Mouse (Mus musculus): Measurements from ENCODE around the gene Evx2.

Gene Evx2

DNA sequence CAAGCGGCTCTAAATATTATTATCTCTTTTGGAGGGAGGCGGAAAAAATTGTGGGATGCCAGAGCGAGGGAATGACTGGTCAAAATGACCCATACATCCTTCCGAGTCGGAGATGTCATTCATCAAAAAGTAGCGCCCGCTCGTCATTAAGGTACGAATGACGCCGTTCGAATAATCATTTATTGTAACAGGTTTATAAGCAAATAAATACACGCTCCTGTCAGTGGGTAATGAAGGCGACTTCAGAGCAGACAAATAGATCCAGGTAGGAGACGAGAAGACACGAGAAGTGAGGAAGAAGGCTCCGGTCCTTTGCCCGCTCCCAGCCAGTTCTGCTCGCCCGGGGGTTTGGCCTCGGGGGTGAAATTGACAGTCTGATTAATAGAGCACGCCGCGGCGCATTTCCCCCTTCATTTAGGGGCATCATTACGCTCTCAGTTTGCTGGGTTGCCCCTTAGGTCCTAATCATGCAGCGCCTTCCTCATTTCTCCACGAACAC is at the start of gene Evx2:
Gene Evx2, minus strand, starts transcription at position 51 of the 499 bp plus-strand sequence.
- no peak for DNase-seq (ENCODE audit: low spot score in 2 of 2)

DNA sequence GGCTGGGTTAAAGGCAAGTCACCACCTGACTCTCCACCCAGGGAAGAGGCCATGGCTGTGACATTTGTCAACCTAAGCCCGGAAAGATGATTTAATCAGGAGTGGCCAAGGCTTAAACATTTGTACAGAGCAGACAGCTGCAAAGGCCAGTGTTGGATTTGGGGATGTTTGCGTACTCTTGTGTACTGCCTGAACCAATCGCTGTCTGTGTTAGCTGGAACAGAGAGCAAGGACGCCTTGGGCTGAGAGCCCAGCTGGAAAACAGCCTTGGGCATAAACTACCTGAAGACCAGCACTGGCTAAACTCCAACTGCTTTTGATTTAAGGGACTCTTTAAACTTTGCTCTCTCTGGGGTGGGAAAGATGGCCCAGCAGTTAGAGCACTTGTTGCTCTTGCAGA is 49.3 kb upstream of the Evx2 start:
- no peak for DNase-seq (ENCODE audit: low spot score in 2 of 2)

DNA sequence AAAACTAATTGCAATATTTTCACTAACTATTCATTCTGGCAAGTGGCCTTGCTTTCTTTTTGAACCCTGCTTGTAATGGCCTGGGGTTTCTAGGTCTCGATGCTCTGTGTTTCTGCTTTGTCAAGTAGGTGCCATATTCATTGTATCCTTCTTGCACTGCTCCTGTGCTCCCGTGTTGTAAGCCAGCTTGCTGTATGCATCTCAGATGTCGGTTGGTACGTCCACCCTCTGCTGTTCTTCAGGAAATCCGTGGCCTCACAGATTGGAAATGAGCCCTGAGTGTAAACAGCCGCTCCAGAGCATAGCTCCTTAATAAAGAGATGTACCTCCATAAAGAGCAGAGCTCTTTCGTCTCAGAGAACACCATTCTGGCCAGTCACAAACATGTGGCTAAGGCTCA is 48.2 kb upstream of the Evx2 start:
- no peak for DNase-seq (ENCODE audit: low spot score in 2 of 2)

DNA sequence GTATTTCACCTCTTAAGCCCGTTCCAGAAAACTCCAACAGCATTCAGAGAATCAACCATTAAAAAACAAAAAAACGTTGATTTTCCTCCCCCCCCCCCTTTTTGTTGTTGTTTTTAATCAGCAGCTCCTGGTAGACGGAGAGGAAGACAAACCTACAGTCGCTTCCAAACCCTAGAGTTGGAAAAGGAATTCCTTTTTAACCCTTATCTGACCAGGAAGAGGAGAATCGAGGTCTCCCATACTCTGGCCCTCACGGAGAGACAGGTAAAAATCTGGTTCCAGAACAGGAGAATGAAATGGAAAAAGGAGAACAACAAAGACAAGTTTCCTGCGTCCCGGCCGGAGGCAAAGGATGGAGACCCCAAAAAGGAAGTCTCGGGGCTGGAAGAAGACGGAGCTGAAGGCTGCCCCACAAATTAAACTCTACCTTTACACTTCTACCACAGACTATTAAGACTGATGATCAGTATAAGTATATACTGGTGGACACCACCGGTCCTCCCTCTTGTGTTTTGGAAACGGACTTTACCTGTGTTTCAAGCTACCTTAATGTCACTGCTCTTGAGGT is 47.1 kb upstream of the Evx2 start:
- DNase-seq (ENCODE audit: low spot score in 2 of 2), result no peak

DNA sequence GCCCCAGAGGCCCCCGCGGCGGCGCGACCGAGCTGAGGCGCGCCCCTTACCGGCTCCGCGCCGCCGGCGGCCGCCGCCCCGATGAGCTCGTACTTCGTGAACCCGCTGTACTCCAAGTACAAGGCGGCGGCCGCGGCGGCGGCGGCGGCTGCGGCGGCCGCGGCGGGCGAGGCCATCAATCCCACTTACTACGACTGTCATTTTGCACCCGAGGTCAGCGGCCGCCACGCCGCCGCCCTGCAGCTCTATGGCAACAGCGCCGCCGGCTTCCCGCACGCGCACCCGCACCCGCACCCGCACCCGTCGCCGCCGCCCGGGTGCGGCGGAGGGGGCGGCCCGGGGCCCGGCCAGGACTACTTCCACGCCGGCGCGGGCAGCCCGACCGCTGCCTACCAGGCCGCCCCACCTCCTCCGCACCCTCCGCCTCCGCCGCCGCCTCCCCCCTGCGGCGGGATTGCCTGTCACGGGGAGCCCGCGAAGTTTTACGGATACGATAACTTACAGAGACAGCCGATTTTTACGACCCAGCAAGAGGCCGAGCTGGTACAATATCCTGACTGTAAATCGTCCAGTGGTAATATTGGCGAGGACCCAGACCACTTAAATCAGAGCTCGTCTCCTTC is 46.2 kb upstream of the Evx2 start:
- DNase-seq (ENCODE audit: low spot score in 2 of 2), result no peak

DNA sequence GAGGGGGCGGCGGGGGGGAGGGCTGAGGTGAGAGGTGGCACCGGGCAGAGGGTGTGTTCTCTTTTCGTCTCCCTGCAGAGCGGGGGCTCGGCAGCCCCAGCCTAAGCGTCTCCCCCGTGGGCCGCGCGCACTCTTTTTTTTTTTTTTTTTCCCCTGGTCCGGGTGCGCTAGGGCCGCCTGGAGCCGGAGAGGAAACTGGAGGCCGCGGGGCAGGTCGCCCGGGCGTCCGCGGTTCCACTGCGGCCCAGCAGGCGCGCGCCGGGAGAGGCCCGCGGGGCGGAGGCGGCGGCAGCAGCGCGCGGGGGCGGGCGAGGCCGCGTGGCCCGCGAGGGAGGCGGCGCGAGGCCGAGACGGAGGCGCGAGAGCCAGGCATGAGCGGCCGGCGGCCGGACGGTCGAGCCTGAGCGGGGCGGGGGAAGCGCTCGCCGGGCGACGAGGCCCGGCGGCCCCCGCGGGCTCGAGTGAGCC is 45.7 kb upstream of the Evx2 start:
- no peak for DNase-seq (ENCODE audit: low spot score in 2 of 2)

DNA sequence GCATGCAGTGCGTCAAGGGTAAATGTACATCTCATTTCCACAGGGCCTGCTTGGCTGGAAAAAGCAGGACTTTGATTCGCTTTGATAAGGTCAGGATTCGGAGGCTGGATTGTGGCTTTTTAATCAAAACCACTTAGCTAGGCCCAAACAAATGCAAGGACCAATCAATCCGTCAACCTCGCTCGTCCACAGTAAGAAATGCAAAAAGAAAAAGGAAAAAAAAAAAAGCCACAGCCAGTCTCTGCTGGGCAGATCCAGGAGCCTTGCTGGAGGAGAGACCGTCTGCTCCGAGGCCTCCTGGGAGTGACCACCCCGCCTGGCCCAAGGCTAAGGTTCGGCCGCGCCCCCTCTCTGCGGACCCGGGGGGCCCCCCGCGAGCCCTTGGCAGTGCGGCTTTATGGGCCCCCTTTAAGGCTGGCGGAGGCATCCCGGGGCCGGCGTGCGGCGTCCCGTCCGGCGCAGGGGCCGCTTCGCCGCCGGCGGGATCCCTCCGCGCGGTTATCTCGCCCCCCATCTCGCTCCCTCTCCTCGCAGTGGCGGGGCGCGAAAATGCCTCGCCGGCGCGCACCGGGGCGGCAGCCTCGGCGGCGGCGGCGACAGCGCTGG is 45.1 kb upstream of the Evx2 start, which contains the start of gene Hoxd8:
Gene Hoxd8, plus strand, starts transcription at position 223 of the 606 bp plus-strand sequence.
- DNase-seq (ENCODE audit: low spot score in 2 of 2), result no peak

DNA sequence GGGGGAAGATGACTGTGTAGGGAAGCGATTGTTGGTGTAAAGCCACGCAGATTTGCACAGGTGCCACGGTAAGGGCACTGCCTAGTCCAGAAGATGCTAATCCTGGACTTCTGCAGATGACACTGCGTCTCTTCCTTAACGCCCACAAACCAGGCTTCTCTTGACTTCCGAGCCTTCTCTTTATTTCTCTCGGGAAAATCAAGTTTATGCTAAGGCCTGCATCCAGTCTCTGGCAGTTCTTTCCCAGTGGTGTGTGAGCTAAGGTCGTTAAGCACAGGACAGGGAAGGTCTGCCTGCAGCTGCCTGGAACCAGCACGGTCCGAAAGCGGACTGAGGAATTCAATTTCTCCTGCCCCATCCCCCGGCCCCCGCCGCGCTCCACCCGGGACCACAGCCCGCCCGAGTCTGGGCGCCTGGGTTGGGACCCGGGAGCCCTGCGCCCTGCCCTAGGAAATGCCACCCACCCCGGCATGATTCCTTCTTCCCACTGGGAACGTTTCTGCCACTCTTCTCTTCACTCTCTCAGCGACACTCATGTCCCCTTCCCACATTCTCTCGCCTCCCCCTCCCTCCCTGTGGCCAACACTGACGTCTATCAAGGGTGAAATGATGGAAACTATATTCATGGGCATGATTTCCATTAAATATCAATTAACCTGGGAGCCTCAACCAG is 44.5 kb upstream of the Evx2 start:
- no peak for DNase-seq (ENCODE audit: low spot score in 2 of 2)

DNA sequence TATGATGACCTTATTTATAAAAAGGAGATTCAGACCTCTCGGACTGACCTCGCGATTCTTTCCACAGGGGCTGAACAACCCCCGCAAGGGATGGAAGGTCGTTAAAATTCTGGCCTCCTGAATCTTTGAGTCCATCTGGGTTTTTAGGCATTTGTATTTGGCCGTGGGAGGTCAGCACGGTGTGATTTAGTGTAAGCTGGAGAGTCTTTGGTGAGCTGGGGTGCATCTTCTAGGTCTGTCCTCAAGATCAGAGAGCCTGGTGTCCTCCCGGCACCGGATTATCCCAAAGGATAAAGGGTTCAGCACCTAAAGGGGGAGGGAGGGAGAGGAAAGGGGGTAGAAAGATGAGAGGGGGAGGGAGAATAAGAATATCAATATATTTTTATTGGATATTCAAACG is 44.0 kb upstream of the Evx2 start:
- no peak for DNase-seq (ENCODE audit: low spot score in 2 of 2)

DNA sequence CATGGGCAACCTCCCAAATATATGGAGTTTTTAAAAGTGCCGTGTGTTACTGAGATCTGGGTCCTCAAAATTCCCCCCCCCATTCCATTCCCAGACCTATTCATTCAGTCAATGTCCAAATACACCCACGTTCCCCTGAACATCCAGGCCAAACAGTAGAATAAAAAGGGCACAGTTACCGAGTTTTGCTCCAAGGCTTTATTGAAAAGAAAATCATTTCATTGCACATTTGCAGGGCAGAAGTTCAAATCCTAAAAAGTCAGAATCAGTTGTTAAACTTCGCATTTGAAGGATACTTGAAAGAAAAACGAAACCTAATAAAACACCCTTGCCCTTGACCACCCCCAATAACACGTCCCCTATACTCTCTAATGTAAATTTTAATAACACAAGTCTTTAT is 43.5 kb upstream of the Evx2 start:
- no peak for DNase-seq (ENCODE audit: low spot score in 2 of 2)

DNA sequence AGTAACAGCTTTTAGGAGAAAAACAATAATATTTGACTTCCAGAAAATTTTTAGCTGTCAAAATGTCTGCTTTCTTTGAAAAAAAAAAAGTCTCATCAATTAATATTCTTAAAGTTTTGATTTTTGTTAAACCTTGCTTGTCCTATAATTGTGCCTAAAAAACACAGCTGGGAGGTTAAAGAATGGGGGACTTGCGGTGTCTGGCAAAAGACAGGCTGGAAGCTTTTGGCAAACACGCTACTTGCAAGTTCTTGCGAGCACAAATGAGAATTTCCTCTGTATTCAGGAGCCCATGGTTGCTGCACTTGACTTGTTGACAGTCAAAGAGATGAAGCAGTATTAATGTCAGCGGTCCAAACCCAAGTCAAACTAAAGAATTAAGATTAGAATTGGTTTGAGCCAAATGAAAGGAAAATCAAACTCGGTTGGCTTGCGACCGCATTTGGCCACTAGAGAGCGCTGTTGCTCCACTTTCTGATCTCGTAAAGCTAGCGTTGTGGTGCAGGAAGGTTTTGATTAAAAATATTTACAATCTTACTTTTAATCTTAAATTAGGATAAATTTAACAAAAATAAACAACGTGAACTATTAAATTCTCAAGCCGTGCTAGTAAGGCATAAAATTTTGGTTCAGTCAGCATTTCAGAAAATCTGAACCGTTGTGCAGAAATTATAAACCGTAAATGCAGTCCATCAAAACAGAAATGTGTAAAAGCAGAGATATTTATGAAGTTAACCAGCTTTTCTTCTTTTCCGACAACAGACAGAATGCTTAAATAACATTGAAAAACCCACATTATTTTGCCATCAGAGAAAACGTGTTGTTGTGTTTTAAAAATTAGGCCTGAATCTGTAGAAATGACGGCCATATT is 42.8 kb upstream of the Evx2 start:
- peak; percentile 82 to 86 for DNase-seq (ENCODE audit: low spot score in 2 of 2)

DNA sequence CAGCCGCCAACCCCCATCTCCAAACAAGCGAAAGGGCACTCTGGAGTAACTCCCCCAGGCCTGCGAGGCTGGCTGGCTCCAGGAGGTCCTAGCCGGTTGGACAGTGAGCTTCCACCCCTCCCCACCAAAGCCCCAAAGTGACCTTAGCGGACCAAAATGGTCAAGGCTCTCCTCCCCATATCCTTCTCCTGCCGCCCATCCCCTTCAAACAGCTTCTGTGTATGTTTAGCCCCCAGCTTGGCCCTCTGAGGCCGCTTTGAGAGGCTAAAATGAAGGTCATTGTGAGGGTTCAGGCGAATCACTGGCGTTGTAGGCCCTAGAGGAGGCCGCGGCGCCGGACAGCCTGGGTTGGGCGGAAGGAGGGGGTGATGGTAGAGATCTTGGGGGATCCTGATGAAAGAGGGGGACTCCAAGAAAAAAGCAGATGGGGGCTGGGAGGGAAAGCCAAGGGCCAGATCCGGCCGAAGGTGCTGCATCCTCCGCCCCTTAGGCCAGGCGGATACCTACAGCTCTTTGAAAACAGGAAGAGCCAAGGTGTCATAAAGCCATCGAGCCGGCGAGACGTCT is 41.3 kb upstream of the Evx2 start:
- no peak for DNase-seq (ENCODE audit: low spot score in 2 of 2)

DNA sequence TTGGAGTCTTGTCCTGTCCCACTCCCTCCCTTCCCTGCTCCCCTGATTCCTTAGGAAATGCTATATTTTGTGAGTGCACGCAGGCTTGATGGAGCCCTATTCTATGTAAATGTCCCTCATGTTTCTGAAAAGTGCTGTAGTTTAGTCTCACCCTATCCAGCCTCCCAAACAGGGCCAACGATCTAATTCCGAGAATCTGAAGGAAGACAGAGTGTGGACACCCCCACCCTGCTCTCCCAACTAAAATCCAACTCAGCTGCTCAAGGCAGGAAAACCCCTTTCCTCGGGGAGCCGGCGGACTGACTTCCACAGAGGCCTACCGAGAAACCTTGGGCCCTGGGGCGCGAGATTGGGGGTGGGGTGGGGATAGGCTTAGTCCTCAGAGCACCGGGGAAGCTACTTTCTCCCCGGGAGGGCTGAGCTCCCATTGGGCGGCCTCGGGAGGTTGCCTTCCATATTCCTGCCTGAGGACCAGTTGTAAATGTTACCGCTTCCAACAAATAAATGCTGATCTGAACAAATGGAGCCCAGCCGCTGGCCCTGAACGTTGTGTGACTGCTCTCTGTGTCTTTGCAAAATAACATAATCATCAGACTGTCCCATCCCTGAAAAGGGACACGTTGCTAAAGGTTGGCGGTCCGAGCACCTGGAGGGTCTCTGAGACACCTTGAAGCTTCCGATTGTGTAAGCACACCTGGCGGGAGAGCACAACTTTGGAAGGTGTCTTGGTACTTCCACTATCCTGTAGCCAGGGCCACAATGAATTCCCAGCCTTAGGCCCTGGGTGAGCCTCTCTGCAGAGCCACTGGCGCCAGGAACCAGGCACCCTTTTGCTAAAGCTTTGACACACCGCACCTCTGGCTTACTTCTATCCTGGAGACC is 40.5 kb upstream of the Evx2 start:
- DNase-seq (ENCODE audit: low spot score in 2 of 2), result no peak

DNA sequence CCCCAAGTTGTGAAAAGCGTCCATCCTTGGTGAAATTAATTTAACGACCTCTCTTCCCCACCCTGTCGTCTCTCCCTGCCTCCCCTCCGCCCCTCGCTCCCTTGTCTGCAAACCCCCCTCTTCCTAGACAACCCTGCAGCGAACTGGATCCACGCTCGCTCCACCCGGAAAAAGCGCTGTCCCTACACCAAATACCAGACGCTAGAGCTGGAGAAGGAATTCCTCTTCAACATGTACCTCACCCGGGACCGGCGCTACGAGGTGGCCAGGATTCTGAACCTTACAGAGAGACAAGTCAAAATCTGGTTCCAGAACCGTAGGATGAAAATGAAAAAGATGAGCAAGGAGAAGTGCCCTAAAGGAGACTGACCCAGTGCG is 39.7 kb upstream of the Evx2 start:
- DNase-seq (ENCODE audit: low spot score in 2 of 2), result no peak

DNA sequence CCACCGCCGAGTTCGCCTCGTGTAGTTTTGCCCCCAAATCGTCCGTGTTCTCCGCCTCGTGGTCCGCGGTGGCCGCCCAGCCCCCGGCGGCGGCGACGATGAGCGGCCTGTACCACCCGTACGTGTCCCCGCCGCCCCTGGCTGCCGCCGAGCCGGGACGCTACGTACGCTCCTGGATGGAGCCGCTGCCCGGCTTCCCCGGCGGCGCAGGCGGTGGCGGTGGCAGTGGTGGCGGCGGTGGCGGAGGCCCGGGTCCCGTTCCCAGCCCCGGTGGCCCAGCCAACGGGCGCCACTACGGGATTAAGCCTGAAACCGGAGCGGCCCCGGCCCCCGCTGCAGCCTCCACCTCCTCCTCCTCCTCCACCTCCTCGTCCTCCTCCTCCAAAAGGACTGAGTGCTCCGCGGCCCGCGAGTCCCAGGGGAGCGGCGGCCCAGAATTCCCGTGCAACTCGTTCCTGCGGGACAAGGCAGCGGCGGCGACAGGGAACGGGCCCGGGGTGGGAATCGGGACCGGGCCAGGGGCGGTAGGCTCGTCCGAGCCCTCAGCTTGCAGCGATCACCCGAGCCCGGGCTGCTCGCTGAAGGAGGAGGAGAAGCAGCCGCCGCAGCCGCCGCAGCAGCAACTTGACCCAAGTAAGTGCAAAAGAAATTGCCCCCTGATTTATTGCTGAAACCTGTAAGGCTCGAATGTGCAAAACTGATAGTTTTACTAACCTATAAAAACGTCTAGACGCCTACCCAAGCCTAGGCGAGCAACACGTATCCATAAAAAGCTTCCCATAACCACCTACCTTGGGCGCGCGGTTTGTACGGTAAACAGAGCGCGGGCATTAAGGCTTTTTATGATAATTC is 39.1 kb upstream of the Evx2 start:
- DNase-seq (ENCODE audit: low spot score in 2 of 2), result no peak

DNA sequence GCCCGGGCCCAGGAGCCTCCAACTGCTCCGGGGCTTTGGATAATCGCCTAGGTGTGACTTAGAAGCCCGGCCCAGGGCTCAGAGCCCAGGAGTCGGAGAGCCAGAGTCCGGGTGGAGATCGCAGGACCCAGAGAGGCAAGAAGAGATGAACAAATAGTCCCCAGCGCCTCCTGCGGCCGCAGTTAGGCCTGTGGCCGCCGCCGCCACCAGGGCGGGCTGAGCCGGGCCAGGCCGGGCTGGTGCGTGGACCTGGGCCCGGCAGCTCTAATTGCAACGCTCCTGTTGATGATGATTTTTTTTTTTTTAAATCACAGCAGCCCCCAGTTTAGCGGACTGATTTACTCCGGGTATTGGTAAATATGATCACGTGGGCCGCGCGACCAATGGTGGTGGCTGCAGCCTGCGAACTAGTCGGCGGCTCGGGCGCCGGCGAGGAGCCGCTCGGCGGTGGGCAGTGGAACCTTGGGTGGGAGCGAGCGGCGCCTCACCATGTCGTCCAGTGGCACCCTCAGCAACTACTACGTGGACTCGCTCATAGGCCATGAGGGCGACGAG is 38.3 kb upstream of the Evx2 start, which contains the start of gene Hoxd9:
Gene Hoxd9, plus strand, starts transcription at position 161 of the 555 bp plus-strand sequence.
- no peak for DNase-seq (ENCODE audit: low spot score in 2 of 2)

DNA sequence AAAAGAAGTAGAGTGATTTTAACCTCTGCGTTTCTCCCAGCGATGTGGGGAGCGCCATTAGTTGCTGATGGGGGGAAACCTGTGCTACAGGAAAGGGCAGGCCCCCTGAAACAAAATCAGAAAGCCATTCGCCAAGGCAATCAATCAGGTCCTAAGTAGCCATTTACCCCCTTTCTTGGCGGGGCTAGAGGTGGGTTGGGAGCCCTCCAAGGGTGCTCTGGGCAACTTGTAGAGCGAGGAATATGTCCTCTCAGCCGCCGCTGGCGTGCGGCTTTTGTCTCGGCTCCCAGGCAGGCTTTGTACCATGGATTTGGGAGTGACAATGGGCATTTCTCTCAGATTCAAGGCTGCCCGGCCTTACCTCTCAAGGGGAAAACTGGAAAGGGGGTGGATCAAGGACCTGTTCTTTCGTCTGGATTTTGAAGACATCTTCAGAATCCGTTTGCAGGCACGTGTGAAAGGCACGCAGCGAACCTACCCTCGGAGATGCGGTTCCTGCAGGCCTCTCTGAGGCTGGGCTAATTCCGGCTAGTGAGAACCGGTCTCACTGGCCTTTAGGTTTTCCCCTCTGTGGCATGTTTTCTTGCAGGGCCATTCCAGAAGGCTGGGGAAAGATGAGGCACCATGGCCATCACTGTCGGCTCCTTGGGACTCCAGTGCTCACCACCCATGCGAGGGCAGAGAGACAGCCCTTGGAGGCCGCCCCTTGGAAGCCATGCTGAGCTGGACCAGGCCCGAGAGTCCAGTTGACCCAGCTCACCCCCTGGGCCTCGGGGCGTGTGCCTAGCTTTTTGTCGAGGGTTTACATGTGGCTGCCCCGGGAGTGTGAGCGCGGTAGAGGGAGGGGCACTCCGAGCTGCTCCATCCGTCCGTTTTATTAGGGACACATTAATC is 37.3 kb upstream of the Evx2 start:
- DNase-seq (ENCODE audit: low spot score in 2 of 2), result no peak
